ENCODE assay signal across 22 mouse cellular contexts in the genomic region with DNA sequence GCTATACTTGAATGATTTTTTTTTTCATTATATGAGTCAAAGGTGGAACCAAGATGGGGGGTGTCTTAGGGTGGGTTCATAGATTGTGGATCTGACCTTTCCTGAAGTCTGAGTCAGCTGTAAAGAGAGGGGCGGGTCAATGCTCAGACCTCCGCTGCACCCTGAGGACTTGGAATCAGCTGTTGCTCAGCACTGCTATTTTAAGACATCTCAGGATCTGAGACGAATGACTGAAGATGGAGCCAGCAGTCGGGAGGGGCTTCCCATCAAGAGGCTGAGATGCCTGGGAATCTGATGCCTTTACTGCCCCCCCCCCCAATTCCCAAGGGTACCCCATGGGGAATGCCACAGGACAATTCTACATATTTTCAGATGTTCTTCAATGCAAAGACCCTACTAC.
DNase-seq lines count a peak whose midpoint lies in the region; ATAC-seq and TF ChIP-seq lines count a peak whose summit lies in the region.
"Had no signal": no experiment of that assay in that cellular context is flagged by ENCODE, and none has a peak within 500 bp of the region (broad histone marks: within the 10 kb centered on the region; RNA-seq: fewer than 3 reads in every experiment).

No protein-coding gene starts in this region.

- no peaks in the 10 kb centered on the region for H3K9me3 ChIP-seq in stomach, postnatal 0 days (ENCODE audit: control insufficient read depth, low read length)
- H3K9me3 ChIP-seq: embryonic facial prominence, embryonic 13.5 days; forebrain, embryonic 13.5 days; heart, embryonic 13.5 days had no signal

- peak overlapping the region; percentile 37 for H3K4me2 ChIP-seq in myocyte (ENCODE audit: low read depth)
- H3K4me2 ChIP-seq in stomach, postnatal 0 days (replicated peaks; ENCODE audit: low read depth), result no peak overlapping the region
- H3K4me2 ChIP-seq: embryonic facial prominence, embryonic 13.5 days; forebrain, embryonic 13.5 days; heart, embryonic 13.5 days had no signal

- no peak overlapping the region for H3K9ac ChIP-seq in stomach, postnatal 0 days (ENCODE audit: low read length)
- H3K9ac ChIP-seq: embryonic facial prominence, embryonic 13.5 days; forebrain, embryonic 13.5 days; forebrain, postnatal 0 days; heart, embryonic 13.5 days had no signal

- no peak overlapping the region for H3ac ChIP-seq in myocyte (ENCODE audit: control insufficient read depth, insufficient read length)

- no peaks in the 10 kb centered on the region; the same call in 1 of the 2 replicates for H3K27me3 ChIP-seq in kidney, adult 2 months (replicated peaks; ENCODE audit: control insufficient read depth, insufficient read depth, low read length)
- H3K27me3 ChIP-seq in myocyte (ENCODE audit: control insufficient read depth, insufficient read depth, insufficient read length), result no peaks in the 10 kb centered on the region
- no peaks in the 10 kb centered on the region for H3K27me3 ChIP-seq in stomach, postnatal 0 days (ENCODE audit: control insufficient read depth, insufficient read depth, low read length)
- H3K27me3 ChIP-seq: CH12.LX; embryonic facial prominence, embryonic 13.5 days; forebrain, embryonic 13.5 days; heart, embryonic 13.5 days had no signal

- H3K27ac ChIP-seq in kidney, adult 2 months (ENCODE audit: insufficient read depth, low read depth, low read length), result no peak overlapping the region
- H3K27ac ChIP-seq in stomach, postnatal 0 days (replicated peaks), result no peak overlapping the region
- H3K27ac ChIP-seq: embryonic facial prominence, embryonic 13.5 days; forebrain, embryonic 13.5 days; heart, embryonic 13.5 days had no signal

- 26% methylated on average over 4 of the region's 4 CpGs for WGBS in kidney, adult 2 months
- 50% methylated on average over 4 of the region's 4 CpGs for WGBS in stomach, postnatal 0 days

- no peak for TF ChIP-seq EP300 in stomach, postnatal 0 days (optimal IDR thresholded peaks at IDR 0.05)

- H3K4me3 ChIP-seq in kidney, adult 2 months (ENCODE audit: insufficient read depth, low read depth, low read length), result no peak overlapping the region
- H3K4me3 ChIP-seq in myocyte, result no peak overlapping the region
- no peak overlapping the region for H3K4me3 ChIP-seq in stomach, postnatal 0 days (ENCODE audit: low read depth, low read length)
- H3K4me3 ChIP-seq: embryonic facial prominence, embryonic 13.5 days; forebrain, embryonic 13.5 days; heart, embryonic 13.5 days had no signal

- no peak for TF ChIP-seq CTCF in kidney, adult 2 months (conservative IDR thresholded peaks at IDR 0.05; ENCODE audit: insufficient read depth, insufficient read length, low read depth, low read length)
- no peak for TF ChIP-seq CTCF in stomach, postnatal 0 days (IDR thresholded peaks at IDR 0.05; ENCODE audit: low read depth)

- H3K79me2 ChIP-seq in myocyte (ENCODE audit: control insufficient read depth, insufficient read depth), result no peaks in the 10 kb centered on the region

- no peak for ATAC-seq in stomach, postnatal 0 days (ENCODE audit: low FRiP score, low TSS enrichment)
- ATAC-seq: forebrain, embryonic 13.5 days; forebrain, postnatal 0 days; hindbrain, embryonic 16.5 days; inflammation-experienced regulatory T-cells, adult 6 months; intestine, postnatal 0 days had no signal

- H3K4me1 ChIP-seq in kidney, adult 2 months (ENCODE audit: control insufficient read depth, insufficient read depth, low read length), result 0 out of 2 replicates have a peak, but pooled peaks cover 4% of the 10 kb centered on the region
- H3K4me1 ChIP-seq in stomach, postnatal 0 days (replicated peaks; ENCODE audit: control insufficient read depth, insufficient read depth), result no peaks in the 10 kb centered on the region
- H3K4me1 ChIP-seq: embryonic facial prominence, embryonic 13.5 days; heart, embryonic 13.5 days had no signal

- H3K36me3 ChIP-seq in kidney, adult 2 months (ENCODE audit: control insufficient read depth, insufficient read depth, low read length), result no peaks in the 10 kb centered on the region
- no peaks in the 10 kb centered on the region for H3K36me3 ChIP-seq in myocyte (ENCODE audit: control insufficient read depth, insufficient read depth)
- no peaks in the 10 kb centered on the region for H3K36me3 ChIP-seq in stomach, postnatal 0 days (ENCODE audit: control insufficient read depth, insufficient read depth, low read length)
- H3K36me3 ChIP-seq: embryonic facial prominence, embryonic 13.5 days; heart, embryonic 13.5 days had no signal

- TF ChIP-seq POLR2A in kidney, adult 2 months (IDR thresholded peaks at IDR 0.05; ENCODE audit: low read depth, low read length), result no peak
- no peak for TF ChIP-seq POLR2A in myocyte (IDR thresholded peaks at IDR 0.05; ENCODE audit: insufficient read length, low read depth)

- DNase-seq in embryo, embryonic 9.5 days (ENCODE audit: extremely low spot score), result peak; percentile 2
- no peak for DNase-seq in embryo, embryonic 11 days
- DNase-seq in kidney, adult 2 months, result peak; percentile 5
- DNase-seq in kidney, adult 18-20 months, result no peak
- no peak for DNase-seq in lung, postnatal 14 days
- DNase-seq in stomach, postnatal 0 days (ENCODE audit: low spot score), result no peak
- DNase-seq: adrenal gland, adult 2 months; adrenal gland, postnatal 36 days; cerebellum, adult 2 months; cerebellum, postnatal 14 days; forebrain, postnatal 0 days; gastrocnemius, postnatal 36 days; heart, adult 11 months; heart, postnatal 36 days had no signal

TF ChIP-seq in myocyte, 11 proteins besides CTCF, POLR2A, EP300 and RAD21:
- TF ChIP-seq SRF (IDR thresholded peaks at IDR 0.05; ENCODE audit: control insufficient read depth, insufficient read length, low read depth) (no peak), MYOG (IDR thresholded peaks at IDR 0.05; ENCODE audit: control insufficient read depth in 1 of 3, insufficient read depth in 1 of 3, insufficient read length in 2 of 3, low read depth in 2 of 3) (peak in 2 of 3 experiments; percentile 65 to 72), CEBPB (IDR thresholded peaks at IDR 0.05; ENCODE audit: insufficient read depth, poor library complexity, severe bottlenecking) (no peak), USF1 (IDR thresholded peaks at IDR 0.05; ENCODE audit: low read depth) (no peak), TCF12 (IDR thresholded peaks at IDR 0.05; ENCODE audit: insufficient read depth, poor library complexity, severe bottlenecking) (no peak), TCF3 (IDR thresholded peaks at IDR 0.05; ENCODE audit: insufficient read length, low read depth) (no peak), MYOD1 (IDR thresholded peaks at IDR 0.05; ENCODE audit: control insufficient read depth in 1 of 3, insufficient read length in 2 of 3, low read depth in 2 of 3) (peak in 2 of 3 experiments; percentile 58 to 76), REST (IDR thresholded peaks at IDR 0.05; ENCODE audit: insufficient read depth, insufficient read length) (no peak), MAX (IDR thresholded peaks at IDR 0.05; ENCODE audit: low read depth) (no peak), E2F4 (IDR thresholded peaks at IDR 0.05; ENCODE audit: insufficient read depth) (no peak), POLR2AphosphoS2 (IDR thresholded peaks at IDR 0.05; ENCODE audit: insufficient read length, low read depth) (no peak)

Comparison
In these comparisons a context has a peak if more than half of its experiments do, and no peak if none do; other contexts are left out.
1. DNase-seq: peak in embryo, embryonic 9.5 days (single experiment) and kidney, adult 2 months (single experiment); none in embryo, embryonic 11 days (single experiment), kidney, adult 18-20 months (single experiment), lung, postnatal 14 days (single experiment) and stomach, postnatal 0 days (single experiment).